Mouse (Mus musculus) forebrain, postnatal 0 days (tissue): ENCODE measurements around the gene 1600002K03Rik. TPM values are rescaled to one million over a fixed set of nuclear protein-coding genes. Genes with fewer than 3 reads are reported as not detected.

Experiments
- ATAC-seq: fragments of 200-750 bp; cut with Nextera tagmentation; 2 replicates; pipeline ENCODE4 v1.8.0; 2017; ENCODE audit warnings: mild to moderate bottlenecking, moderate library complexity
- DNase-seq: peaks from one replicate; pipeline ENCODE4 v3.0.0-alpha.2; 2015
- H3K27ac ChIP-seq: fragments of 300-500 bp; sonication (generic); 2 replicates; pipeline ENCODE4 v1.5.1; 2014; ENCODE audit warnings: low read depth, mild to moderate bottlenecking, antibody characterized with exemption, low read length, moderate library complexity, mixed read lengths
- H3K27me3 ChIP-seq: fragments of 300-500 bp; sonication (generic); 2 replicates; pipeline ENCODE4 v1.6.1; 2014; ENCODE audit warnings: mild to moderate bottlenecking, low read length, mixed read lengths; ENCODE audit not compliant: insufficient read depth
- H3K36me3 ChIP-seq: fragments of 300-500 bp; sonication (generic); 2 replicates; pipeline ENCODE4 v1.6.1; 2014; ENCODE audit warnings: mild to moderate bottlenecking, moderate library complexity; ENCODE audit not compliant: insufficient read depth
- H3K4me1 ChIP-seq: fragments of 300-500 bp; sonication (generic); 2 replicates; pipeline ENCODE4 v1.6.1; 2014; ENCODE audit warnings: antibody characterized with exemption; ENCODE audit not compliant: insufficient read depth
- H3K4me2 ChIP-seq: fragments of 300-500 bp; sonication (generic); 2 replicates; pipeline ENCODE4 v1.6.1; 2014; ENCODE audit warnings: low read depth, mild to moderate bottlenecking, moderate library complexity
- H3K4me3 ChIP-seq: fragments of 300-500 bp; sonication (generic); 2 replicates; pipeline ENCODE4 v1.5.1; 2014; ENCODE audit warnings: low read depth, low read length, mixed read lengths
- H3K9ac ChIP-seq: fragments of 300-500 bp; sonication (generic); 2 replicates; pipeline ENCODE4 v1.6.1; 2014; ENCODE audit warnings: mild to moderate bottlenecking
- H3K9me3 ChIP-seq: fragments of 300-500 bp; sonication (generic); 2 replicates; pipeline ENCODE4 v1.6.1; 2016; ENCODE audit warnings: low read length
- CTCF ChIP-seq: sonication (generic); IDR thresholded peaks from 2 replicates; pipeline ENCODE4 v1.5.1; 2016; ENCODE audit warnings: antibody characterized with exemption, control low read depth, low read depth
- WGBS: fragments of 180-500 bp; shearing (Covaris S2); extraction: QIAGEN DNeasy Blood & Tissue Kit; methylation state at CpG from one replicate; pipeline ENCODE4 v1.1.7; 2014; 5-methylcytosine and 5-hydroxymethylcytosine counted together
- polyA plus RNA-seq: library from polyadenylated mRNA; unstranded; fragments of >200 nt; fragmentation: Nextera tagmentation; extraction: Ambion mirVana; gene quantifications from 2 replicates; pipeline ENCODE4 v1.2.1, GENCODE M21; 2015
- total RNA-seq: library from RNA; depleted of rRNA; stranded (reverse); fragments of >200 nt; gene quantifications from 2 replicates; pipeline ENCODE4 v1.2.3, GENCODE M21; 2014

1600002K03Rik gene
- total and polyA plus RNA-seq, 2 experiments from 2014 or later: 5.0 TPM

DNA sequence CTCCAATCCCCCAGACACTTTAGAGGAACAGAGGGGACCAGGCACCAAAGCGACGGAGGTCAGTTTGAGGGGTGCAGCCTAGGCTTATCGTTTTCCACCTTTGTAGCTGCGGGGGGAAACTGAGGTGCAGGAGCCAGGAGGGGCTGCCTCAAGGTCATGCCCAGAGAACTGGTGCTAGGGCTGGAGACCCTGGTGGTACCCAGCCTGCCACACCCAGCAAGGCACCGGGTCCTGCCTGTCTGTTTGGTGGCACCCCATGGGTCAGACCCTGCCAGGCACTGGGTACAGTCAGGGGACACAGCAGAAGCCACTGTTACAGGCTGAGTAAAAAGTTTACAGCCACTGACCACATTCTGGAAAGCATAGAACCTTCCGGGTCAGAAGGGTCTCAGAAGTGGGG is 7.5 kb downstream of the 1600002K03Rik start:
- DNase-seq (no peak), ATAC-seq (no peak)
- 35% methylated on average over 6 of the region's 6 CpGs for WGBS
- Histone ChIP-seq H3K27me3 (no peaks in the 10 kb centered on the region), H3K4me3 (peak overlapping the region; percentile 78), H3K27ac (no peak overlapping the region), H3K4me2 (peak overlapping the region; percentile 68), H3K36me3 (no peaks in the 10 kb centered on the region), H3K9ac (peak overlapping the region; percentile 81), H3K4me1 (peaks cover 18% of the 10 kb centered on the region), H3K9me3 (no peaks in the 10 kb centered on the region)
- TF ChIP-seq CTCF: no peak

DNA sequence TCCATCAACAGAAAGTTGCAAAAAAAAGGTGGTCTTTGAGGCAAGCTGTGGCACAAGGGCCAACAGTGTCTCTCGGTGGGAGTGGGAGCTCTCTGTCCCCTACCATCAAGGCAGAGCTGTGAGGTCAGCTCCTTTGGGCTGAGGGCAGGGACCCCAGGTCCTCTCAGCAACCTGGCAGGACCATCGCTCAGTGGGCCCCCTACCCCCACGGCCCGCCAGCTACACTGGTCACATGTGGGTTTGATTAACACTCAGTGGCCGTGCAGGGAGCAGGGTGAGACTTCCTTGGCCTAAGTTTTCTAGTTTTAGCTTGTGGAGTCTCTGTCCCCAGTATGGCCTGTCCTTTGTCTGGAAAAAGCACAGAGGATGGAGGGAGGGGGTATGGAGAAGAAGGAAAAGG is 8.1 kb downstream of the 1600002K03Rik start:
- H3K27ac ChIP-seq: no peak overlapping the region
- TF ChIP-seq CTCF: no peak
- H3K4me3 ChIP-seq: peak overlapping the region; percentile 78
- WGBS: 42% methylated on average over 5 of the region's 5 CpGs
- H3K9ac ChIP-seq: peak overlapping the region; percentile 81
- peak overlapping the region; percentile 68 for H3K4me2 ChIP-seq
- H3K4me1 ChIP-seq: peaks cover 18% of the 10 kb centered on the region
- H3K9me3 ChIP-seq: no peaks in the 10 kb centered on the region
- ATAC-seq: no peak
- no peaks in the 10 kb centered on the region for H3K36me3 ChIP-seq
- DNase-seq: no peak
- no peaks in the 10 kb centered on the region for H3K27me3 ChIP-seq

DNA sequence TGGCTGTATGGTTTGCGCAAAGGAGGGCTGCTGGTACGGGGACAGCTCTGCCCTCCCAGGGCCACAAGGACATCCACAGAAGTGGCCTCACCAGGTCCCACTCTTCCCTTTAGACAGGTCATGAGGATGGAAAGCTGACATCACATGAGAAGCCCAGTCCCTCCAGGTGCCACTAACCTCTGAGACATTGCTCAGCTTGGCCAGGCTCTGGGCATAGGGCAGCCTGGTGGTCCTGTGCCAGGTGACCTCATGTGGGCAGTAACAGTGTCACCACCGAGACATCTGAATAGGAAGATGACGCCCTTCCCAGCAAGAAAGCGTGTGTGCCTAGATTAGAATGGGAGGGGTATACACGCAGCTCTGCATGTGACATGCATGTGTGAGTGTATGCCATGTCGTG is 9.8 kb downstream of the 1600002K03Rik start:
- Histone ChIP-seq H3K4me3 (no peak overlapping the region), H3K36me3 (peaks cover 7% of the 10 kb centered on the region; the same call in 1 of the 2 replicates), H3K4me1 (peaks cover 18% of the 10 kb centered on the region), H3K9me3 (no peaks in the 10 kb centered on the region), H3K4me2 (no peak overlapping the region), H3K27ac (no peak overlapping the region), H3K9ac (no peak overlapping the region), H3K27me3 (no peaks in the 10 kb centered on the region)
- DNase-seq: no peak
- ATAC-seq: no peak
- WGBS: 93% methylated on average over 7 of the region's 7 CpGs
- no peak for TF ChIP-seq CTCF

DNA sequence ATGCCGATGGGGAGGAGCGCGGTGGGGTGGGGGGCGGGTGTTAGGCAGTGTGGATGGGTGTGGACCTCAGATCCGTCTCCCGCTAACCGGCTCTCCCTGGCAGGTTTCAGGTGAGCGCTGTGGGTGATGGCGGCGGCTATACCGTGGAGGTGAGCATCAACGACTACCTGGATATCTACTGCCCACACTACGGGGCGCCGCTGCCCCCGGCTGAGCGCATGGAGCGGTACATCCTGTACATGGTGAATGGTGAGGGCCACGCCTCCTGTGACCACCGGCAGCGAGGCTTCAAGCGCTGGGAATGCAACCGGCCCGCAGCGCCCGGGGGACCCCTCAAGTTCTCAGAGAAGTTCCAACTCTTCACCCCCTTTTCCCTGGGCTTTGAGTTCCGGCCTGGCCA is 13.9 kb downstream of the 1600002K03Rik start:
- H3K4me1 ChIP-seq: peaks cover 8% of the 10 kb centered on the region; the same call in 1 of the 2 replicates
- TF ChIP-seq CTCF: no peak
- H3K36me3 ChIP-seq: peaks cover 20% of the 10 kb centered on the region
- H3K4me3 ChIP-seq: no peak overlapping the region
- 54% methylated on average over 27 of the region's 27 CpGs for WGBS
- H3K27ac ChIP-seq: no peak overlapping the region
- no peak for ATAC-seq
- H3K27me3 ChIP-seq: no peaks in the 10 kb centered on the region
- no peak for DNase-seq
- H3K9me3 ChIP-seq: no peaks in the 10 kb centered on the region
- H3K9ac ChIP-seq: no peak overlapping the region
- no peak overlapping the region for H3K4me2 ChIP-seq

DNA sequence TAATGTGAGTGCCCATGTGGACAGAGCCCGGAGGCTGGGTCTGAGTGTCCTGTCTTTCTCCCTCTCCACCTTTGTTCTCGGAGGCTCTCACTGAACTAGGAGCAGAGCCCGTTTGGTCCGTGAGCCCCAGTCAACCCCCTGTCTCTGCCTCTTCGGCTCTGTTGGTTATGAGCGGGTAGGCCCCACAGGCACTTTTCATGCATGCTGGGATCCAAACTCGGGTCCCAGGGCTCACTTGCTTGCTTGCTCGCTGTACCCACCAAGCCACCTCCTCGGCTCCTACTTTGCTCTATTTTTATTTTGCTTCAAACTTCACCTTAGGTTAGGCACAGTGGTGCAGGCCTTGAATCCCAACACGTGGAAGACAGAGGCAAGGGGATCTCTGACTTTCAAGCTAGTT is 15.0 kb downstream of the 1600002K03Rik start:
- WGBS: 87% methylated on average over 10 of the region's 10 CpGs
- Histone ChIP-seq H3K36me3 (peaks cover 20% of the 10 kb centered on the region), H3K4me1 (peaks cover 8% of the 10 kb centered on the region; the same call in 1 of the 2 replicates), H3K27ac (no peak overlapping the region), H3K9me3 (no peaks in the 10 kb centered on the region), H3K4me3 (no peak overlapping the region), H3K4me2 (no peak overlapping the region), H3K9ac (no peak overlapping the region), H3K27me3 (no peaks in the 10 kb centered on the region)
- DNase-seq (no peak), ATAC-seq (no peak)
- TF ChIP-seq CTCF: no peak

DNA sequence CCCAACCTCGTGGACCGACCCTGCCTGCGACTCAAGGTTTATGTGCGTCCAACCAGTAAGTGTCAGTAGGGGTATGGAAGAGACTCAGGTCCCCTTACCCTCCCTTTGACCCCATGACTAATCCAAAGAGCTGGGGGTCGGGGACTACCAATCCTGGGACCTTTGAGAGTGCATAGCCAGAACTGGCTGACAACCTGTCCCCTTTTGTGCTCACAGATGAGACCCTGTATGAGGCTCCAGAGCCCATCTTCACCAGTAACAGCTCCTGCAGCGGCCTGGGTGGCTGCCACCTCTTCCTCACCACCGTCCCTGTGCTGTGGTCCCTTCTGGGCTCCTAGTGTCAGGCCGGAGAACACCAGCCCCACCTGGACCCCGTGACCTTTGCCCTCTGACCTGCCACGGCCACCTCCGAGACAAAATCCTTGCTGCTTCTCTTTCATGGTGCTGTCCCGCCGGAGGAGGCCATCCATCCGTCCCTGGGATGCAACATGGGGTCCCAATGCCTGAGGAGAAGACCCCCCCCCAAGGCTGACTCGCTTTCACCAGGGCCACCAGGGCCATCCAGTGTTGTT is 15.8 kb downstream of the 1600002K03Rik start:
- no peak for TF ChIP-seq CTCF
- H3K9ac ChIP-seq: no peak overlapping the region
- peaks cover 8% of the 10 kb centered on the region; the same call in 1 of the 2 replicates for H3K4me1 ChIP-seq
- H3K9me3 ChIP-seq: no peaks in the 10 kb centered on the region
- H3K27me3 ChIP-seq: no peaks in the 10 kb centered on the region
- ATAC-seq (no peak), DNase-seq (no peak)
- H3K27ac ChIP-seq: no peak overlapping the region
- peaks cover 20% of the 10 kb centered on the region for H3K36me3 ChIP-seq
- H3K4me3 ChIP-seq: no peak overlapping the region
- H3K4me2 ChIP-seq: no peak overlapping the region
- WGBS: 78% methylated on average over 15 of the region's 15 CpGs

DNA sequence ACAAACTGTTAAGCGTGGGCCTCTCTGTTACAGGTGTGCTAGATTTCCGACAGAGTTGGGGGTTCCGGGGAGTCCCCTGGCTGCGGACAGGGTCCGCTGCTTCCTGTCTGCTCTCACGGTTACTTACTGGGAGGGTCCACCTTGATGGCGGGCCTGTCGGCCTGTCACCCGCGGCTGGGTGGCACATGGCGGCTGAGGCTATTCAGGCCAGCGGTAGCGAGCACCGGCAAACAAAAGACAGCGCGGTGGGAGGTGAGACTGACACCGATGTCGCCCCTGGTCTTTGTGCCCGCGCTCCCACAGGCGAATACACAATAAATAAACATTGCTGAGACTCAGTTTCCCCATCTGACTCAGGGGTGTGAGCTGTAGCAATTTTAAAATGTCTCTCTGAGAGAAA is 17.3 kb downstream of the 1600002K03Rik start:
- no peaks in the 10 kb centered on the region for H3K9me3 ChIP-seq
- peaks cover 8% of the 10 kb centered on the region; the same call in 1 of the 2 replicates for H3K4me1 ChIP-seq
- H3K27me3 ChIP-seq: no peaks in the 10 kb centered on the region
- H3K27ac ChIP-seq: peak overlapping the region; percentile 91
- peak; percentile 49 for DNase-seq
- H3K9ac ChIP-seq: peak overlapping the region; percentile 77
- no peak for TF ChIP-seq CTCF
- WGBS: 8% methylated on average over 21 of the region's 21 CpGs
- ATAC-seq: peak; percentile 15; the same call in 1 of the 2 replicates
- peak overlapping the region; percentile 74 for H3K4me2 ChIP-seq
- H3K36me3 ChIP-seq: peaks cover 20% of the 10 kb centered on the region
- peak overlapping the region; percentile 43 for H3K4me3 ChIP-seq
